Mouse (Mus musculus): ENCODE data around the gene Zfp358. TPM values are rescaled to one million over a fixed set of nuclear protein-coding genes. Genes with fewer than 3 reads are reported as not detected.

Zfp358 gene
- total RNA-seq, 1 experiment = 7.1 TPM

DNA sequence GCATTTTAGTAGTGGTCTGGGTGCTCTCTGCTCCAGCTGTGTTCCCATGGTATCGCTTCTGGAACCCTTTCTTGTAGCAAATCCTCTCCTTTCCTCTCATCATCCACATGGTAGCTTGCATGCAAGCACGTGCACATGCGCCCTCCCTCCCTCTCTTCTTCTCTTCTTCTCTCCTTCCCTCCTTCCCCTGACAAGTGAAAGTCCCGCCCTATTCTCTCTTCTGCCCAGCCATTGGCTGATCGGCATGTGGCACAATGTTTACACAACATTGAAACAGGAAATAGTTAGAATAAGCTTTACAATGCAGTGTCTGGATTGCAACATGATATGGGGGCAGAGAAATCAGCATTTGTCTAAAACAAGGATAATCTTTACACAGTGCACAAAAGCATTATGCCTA is 11.3 kb upstream of the Zfp358 start:
- H3K9me3 ChIP-seq (ENCODE audit: control insufficient read depth, insufficient read depth, low read depth, low read length) = no peaks in the 10 kb centered on the region
- H3K9ac ChIP-seq (ENCODE audit: insufficient read depth, low read depth, low read length, poor library complexity, severe bottlenecking) = no peak overlapping the region
- no peak for DNase-seq (ENCODE audit: low read depth, low spot score)
- H3K27ac ChIP-seq (ENCODE audit: insufficient read depth, low read depth, low read length, poor library complexity, severe bottlenecking) = no peak overlapping the region
- no peak overlapping the region for H3K4me3 ChIP-seq (ENCODE audit: insufficient read depth in 1 of 2, low read depth in 1 of 2, low read length in 2 of 2, poor library complexity in 1 of 2, severe bottlenecking in 1 of 2)
- peaks cover 2 to 3% of the 10 kb centered on the region in 2 experiments; a peak in 2 of 4 replicates for H3K4me1 ChIP-seq (ENCODE audit: control insufficient read depth in 2 of 2, insufficient read depth in 2 of 2, low read length in 2 of 2, poor library complexity in 1 of 2)
- in situ Hi-C loops (cut with MboI; ENCODE audit: low sequenced_read_pairs in 2 of 2, unreplicated experiment in 2 of 2) = no loop called here
- no peaks in the 10 kb centered on the region for H3K36me3 ChIP-seq (ENCODE audit: control insufficient read depth, insufficient read depth, low read length, poor library complexity, severe bottlenecking)
- TF ChIP-seq MAFK (IDR thresholded peaks at IDR 0.05; ENCODE audit: insufficient read depth, low read depth, low read length) = no peak
- TF ChIP-seq CHD2 (IDR thresholded peaks at IDR 0.05; ENCODE audit: low read depth, low read length) = no peak
- no peak for TF ChIP-seq HCFC1 (IDR thresholded peaks at IDR 0.05; ENCODE audit: borderline replicate concordance, insufficient read depth, low read length)
- no peak for TF ChIP-seq ZC3H11A (IDR thresholded peaks at IDR 0.05; ENCODE audit: borderline replicate concordance, low read depth, low read length)
- TF ChIP-seq ZNF384 (IDR thresholded peaks at IDR 0.05; ENCODE audit: low read depth, low read length) = no peak

DNA sequence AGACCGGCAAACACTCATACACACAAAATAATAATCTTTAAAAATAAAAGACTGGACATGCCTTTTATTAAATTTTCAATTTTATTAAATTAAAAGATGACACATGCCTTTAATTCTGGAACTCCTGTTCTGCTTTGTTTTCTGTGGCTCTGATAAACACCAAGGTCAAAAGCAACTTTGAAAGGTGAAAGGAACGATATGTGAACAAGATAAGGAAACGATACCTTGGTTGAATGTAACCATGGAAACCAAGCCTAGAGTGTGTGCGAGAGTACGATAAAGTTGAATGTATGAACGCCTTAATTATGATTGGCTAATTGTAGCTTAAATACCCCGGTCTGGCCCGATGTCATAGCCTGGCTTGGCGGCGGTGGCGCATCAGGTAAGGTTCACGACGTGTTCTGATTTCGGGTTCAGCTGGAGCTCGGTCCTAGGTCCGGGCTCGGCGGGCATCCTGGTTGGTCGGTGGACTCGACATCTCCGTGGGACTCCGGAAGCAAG is 10.6 kb upstream of the Zfp358 start:
- DNase-seq (ENCODE audit: low read depth, low spot score) = no peak
- Histone ChIP-seq H3K4me3 (ENCODE audit: insufficient read depth in 1 of 2, low read depth in 1 of 2, low read length in 2 of 2, poor library complexity in 1 of 2, severe bottlenecking in 1 of 2) (peak overlapping the region in 1 of 2 experiments; percentile 23; a peak in 1 of 4 replicates), H3K36me3 (ENCODE audit: control insufficient read depth, insufficient read depth, low read length, poor library complexity, severe bottlenecking) (no peaks in the 10 kb centered on the region), H3K9ac (ENCODE audit: insufficient read depth, low read depth, low read length, poor library complexity, severe bottlenecking) (no peak overlapping the region), H3K4me1 (ENCODE audit: control insufficient read depth in 2 of 2, insufficient read depth in 2 of 2, low read length in 2 of 2, poor library complexity in 1 of 2) (peaks cover 2 to 3% of the 10 kb centered on the region in 2 experiments; a peak in 2 of 4 replicates), H3K9me3 (ENCODE audit: control insufficient read depth, insufficient read depth, low read depth, low read length) (no peaks in the 10 kb centered on the region), H3K27ac (ENCODE audit: insufficient read depth, low read depth, low read length, poor library complexity, severe bottlenecking) (no peak overlapping the region)
- in situ Hi-C loops (cut with MboI; ENCODE audit: low sequenced_read_pairs in 2 of 2, unreplicated experiment in 2 of 2) = no loop called here
- no peak for TF ChIP-seq MAFK (IDR thresholded peaks at IDR 0.05; ENCODE audit: insufficient read depth, low read depth, low read length)
- no peak for TF ChIP-seq ZC3H11A (IDR thresholded peaks at IDR 0.05; ENCODE audit: borderline replicate concordance, low read depth, low read length)
- no peak for TF ChIP-seq CHD2 (IDR thresholded peaks at IDR 0.05; ENCODE audit: low read depth, low read length)

DNA sequence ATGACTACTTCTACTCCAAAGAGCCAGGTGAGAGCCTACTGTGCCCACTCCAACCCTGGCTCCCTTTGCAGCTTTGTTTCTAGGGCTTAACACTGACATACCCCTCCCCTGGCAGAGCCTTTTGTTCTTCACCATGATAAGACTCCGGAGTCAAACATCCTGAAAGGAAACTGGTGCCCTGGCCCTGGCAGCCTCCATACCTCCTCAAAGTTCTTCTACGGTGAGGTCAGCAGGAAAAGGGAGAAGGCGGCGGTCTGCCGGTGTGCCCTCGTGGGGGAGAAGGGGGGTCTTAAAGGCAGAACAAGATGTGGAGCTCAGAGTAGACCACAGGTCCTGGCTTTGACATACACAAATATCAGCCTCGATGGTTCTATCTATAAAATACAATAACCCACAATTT is 9.4 kb upstream of the Zfp358 start:
- no peak for DNase-seq (ENCODE audit: low read depth, low spot score)
- Histone ChIP-seq H3K4me3 (ENCODE audit: insufficient read depth in 1 of 2, low read depth in 1 of 2, low read length in 2 of 2, poor library complexity in 1 of 2, severe bottlenecking in 1 of 2) (no peak overlapping the region), H3K9ac (ENCODE audit: insufficient read depth, low read depth, low read length, poor library complexity, severe bottlenecking) (no peak overlapping the region), H3K27ac (ENCODE audit: insufficient read depth, low read depth, low read length, poor library complexity, severe bottlenecking) (no peak overlapping the region), H3K36me3 (ENCODE audit: control insufficient read depth, insufficient read depth, low read length, poor library complexity, severe bottlenecking) (no peaks in the 10 kb centered on the region), H3K4me1 (ENCODE audit: control insufficient read depth in 2 of 2, insufficient read depth in 2 of 2, low read length in 2 of 2, poor library complexity in 1 of 2) (peaks cover 2 to 3% of the 10 kb centered on the region in 2 experiments; a peak in 2 of 4 replicates), H3K9me3 (ENCODE audit: control insufficient read depth, insufficient read depth, low read depth, low read length) (no peaks in the 10 kb centered on the region)
- in situ Hi-C loops (cut with MboI; ENCODE audit: low sequenced_read_pairs in 2 of 2, unreplicated experiment in 2 of 2) = no loop called here
- no peak for TF ChIP-seq ZC3H11A (IDR thresholded peaks at IDR 0.05; ENCODE audit: borderline replicate concordance, low read depth, low read length)
- TF ChIP-seq CHD2 (IDR thresholded peaks at IDR 0.05; ENCODE audit: low read depth, low read length) = no peak
- TF ChIP-seq MAFK (IDR thresholded peaks at IDR 0.05; ENCODE audit: insufficient read depth, low read depth, low read length) = no peak
- no peak for TF ChIP-seq ZNF384 (IDR thresholded peaks at IDR 0.05; ENCODE audit: low read depth, low read length)
- TF ChIP-seq HCFC1 (IDR thresholded peaks at IDR 0.05; ENCODE audit: borderline replicate concordance, insufficient read depth, low read length) = no peak

DNA sequence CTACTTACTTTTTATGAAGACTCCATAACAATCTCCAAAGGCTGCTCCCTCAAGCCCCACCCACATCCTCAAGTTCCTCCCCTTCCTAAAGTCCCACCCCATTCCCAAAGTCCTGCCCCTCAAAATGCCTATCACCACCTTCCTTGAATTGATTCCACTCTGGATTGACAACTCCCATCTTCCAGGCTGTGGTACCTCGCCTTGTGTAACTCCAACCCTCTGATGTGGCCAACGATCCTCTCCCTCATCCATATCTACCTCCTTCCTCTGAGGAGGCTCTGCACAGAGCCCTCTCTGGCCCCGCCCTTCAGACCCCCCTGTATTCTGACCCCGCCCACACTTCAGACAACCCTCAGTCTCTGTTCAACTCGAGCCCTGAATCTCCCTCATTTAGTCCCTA is 7.7 kb upstream of the Zfp358 start:
- Histone ChIP-seq H3K9me3 (ENCODE audit: control insufficient read depth, insufficient read depth, low read depth, low read length) (no peaks in the 10 kb centered on the region), H3K27ac (ENCODE audit: insufficient read depth, low read depth, low read length, poor library complexity, severe bottlenecking) (no peak overlapping the region)
- DNase-seq (ENCODE audit: low read depth, low spot score) = no peak

More for the DNA sequence above, 7.7 kb upstream of the Zfp358 start:
- Histone ChIP-seq H3K9ac (ENCODE audit: insufficient read depth, low read depth, low read length, poor library complexity, severe bottlenecking) (no peak overlapping the region), H3K4me3 (ENCODE audit: insufficient read depth in 1 of 2, low read depth in 1 of 2, low read length in 2 of 2, poor library complexity in 1 of 2, severe bottlenecking in 1 of 2) (peak overlapping the region; percentile 37 to 48; a peak in 3 of 4 replicates), H3K36me3 (ENCODE audit: control insufficient read depth, insufficient read depth, low read length, poor library complexity, severe bottlenecking) (no peaks in the 10 kb centered on the region), H3K4me1 (ENCODE audit: control insufficient read depth in 2 of 2, insufficient read depth in 2 of 2, low read length in 2 of 2, poor library complexity in 1 of 2) (peaks cover 2 to 3% of the 10 kb centered on the region in 2 experiments; a peak in 2 of 4 replicates)
- in situ Hi-C loops (cut with MboI; ENCODE audit: low sequenced_read_pairs in 2 of 2, unreplicated experiment in 2 of 2) = no loop called here
- TF ChIP-seq HCFC1 (IDR thresholded peaks at IDR 0.05; ENCODE audit: borderline replicate concordance, insufficient read depth, low read length) (no peak), CHD2 (IDR thresholded peaks at IDR 0.05; ENCODE audit: low read depth, low read length) (no peak), ZC3H11A (IDR thresholded peaks at IDR 0.05; ENCODE audit: borderline replicate concordance, low read depth, low read length) (no peak), ZNF384 (IDR thresholded peaks at IDR 0.05; ENCODE audit: low read depth, low read length) (no peak), MAFK (IDR thresholded peaks at IDR 0.05; ENCODE audit: insufficient read depth, low read depth, low read length) (no peak)
